Mouse (Mus musculus): Measurements from ENCODE around the gene Gm10842. TPM values are rescaled to one million over a fixed set of nuclear protein-coding genes. Genes with fewer than 3 reads are reported as not detected.
A peak's percentile ranks its signal among the peaks of the same experiment; 100 is the strongest.

Gm10842 gene
- polyA plus RNA-seq, 1 experiment from 2014 or later = not detected

DNA sequence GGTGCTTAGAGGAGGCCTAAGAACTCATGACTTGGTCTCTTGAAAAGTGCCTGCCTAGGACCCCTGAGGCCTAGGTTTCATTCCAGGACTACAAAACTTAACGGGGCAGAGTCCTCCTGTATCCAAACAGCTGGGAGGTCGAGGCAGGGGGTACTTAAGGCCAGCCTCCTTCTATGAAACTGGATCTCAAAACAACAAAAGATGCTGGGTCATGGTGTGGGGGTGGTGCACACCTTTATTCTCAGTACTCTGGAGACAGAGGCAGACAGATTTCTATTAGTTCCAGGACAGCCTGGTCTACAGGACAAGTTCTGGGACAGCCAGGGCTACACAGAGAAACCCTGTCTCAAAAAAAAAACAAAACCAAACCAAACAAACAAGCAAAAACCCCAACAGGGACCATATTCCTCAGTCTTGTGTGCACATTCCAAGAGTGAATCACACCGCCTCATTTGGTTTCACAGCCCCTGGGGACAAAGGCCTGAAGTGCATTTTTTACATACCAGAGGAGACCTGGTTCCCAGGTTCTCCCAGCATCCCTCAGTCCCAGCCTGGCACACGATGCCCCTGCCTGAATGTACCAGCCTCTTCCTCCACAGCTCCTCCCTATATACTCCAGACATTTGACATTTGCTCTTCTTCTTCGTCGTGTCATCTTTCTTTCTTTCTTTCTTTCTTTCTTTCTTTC is 13.1 kb downstream of the Gm10842 start:
- DNase-seq (ENCODE audit: low spot score, missing footprints) (no peak), ATAC-seq (ENCODE audit: low FRiP score) (no peak)
- Histone ChIP-seq H3K36me3 (ENCODE audit: control insufficient read depth, insufficient read depth, low read length) (no peaks in the 10 kb centered on the region), H3K4me3 (ENCODE audit: low read depth, low read length) (no peak overlapping the region), H3K27me3 (ENCODE audit: control insufficient read depth, insufficient read depth, low read length) (no peaks in the 10 kb centered on the region), H3K9ac (ENCODE audit: low read length) (no peak overlapping the region), H3K27ac (ENCODE audit: low read depth, low read length) (no peak overlapping the region), H3K9me3 (ENCODE audit: control insufficient read depth, low read length) (peaks cover 4% of the 10 kb centered on the region; the same call in 1 of the 2 replicates), H3K4me1 (ENCODE audit: control insufficient read depth, insufficient read depth, low read length) (no peaks in the 10 kb centered on the region), H3K4me2 (no peak overlapping the region)
- 59% methylated on average over 6 of the region's 6 CpGs for WGBS

DNA sequence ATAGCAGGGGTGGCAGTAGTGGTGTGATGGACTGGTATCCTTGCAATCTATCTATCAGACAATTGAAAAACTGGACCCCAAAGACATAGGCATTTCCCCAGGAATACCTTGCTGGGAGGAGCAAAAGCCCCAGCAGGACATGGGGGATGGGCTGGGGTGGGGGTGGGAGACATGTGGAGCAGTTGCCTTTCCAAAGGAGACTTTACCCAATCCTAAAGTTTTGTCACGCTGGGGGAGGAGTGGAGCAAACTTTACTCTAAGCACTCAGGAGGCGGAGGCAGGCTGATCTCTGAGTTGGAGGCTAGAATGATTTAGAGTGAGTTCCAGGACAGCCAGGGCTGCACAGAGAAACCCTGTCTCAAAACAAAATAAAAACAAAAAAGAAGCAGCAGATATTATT is 14.7 kb downstream of the Gm10842 start:
- WGBS = 80% methylated on average over 2 of the region's 2 CpGs
- Histone ChIP-seq H3K4me2 (no peak overlapping the region), H3K4me1 (ENCODE audit: control insufficient read depth, insufficient read depth, low read length) (no peaks in the 10 kb centered on the region), H3K9me3 (ENCODE audit: control insufficient read depth, low read length) (peaks cover 9% of the 10 kb centered on the region), H3K36me3 (ENCODE audit: control insufficient read depth, insufficient read depth, low read length) (no peaks in the 10 kb centered on the region), H3K9ac (ENCODE audit: low read length) (no peak overlapping the region), H3K27me3 (ENCODE audit: control insufficient read depth, insufficient read depth, low read length) (no peaks in the 10 kb centered on the region), H3K27ac (ENCODE audit: low read depth, low read length) (no peak overlapping the region), H3K4me3 (ENCODE audit: low read depth, low read length) (no peak overlapping the region)
- no peak for DNase-seq (ENCODE audit: low spot score, missing footprints)
- ATAC-seq (ENCODE audit: low FRiP score) = no peak

DNA sequence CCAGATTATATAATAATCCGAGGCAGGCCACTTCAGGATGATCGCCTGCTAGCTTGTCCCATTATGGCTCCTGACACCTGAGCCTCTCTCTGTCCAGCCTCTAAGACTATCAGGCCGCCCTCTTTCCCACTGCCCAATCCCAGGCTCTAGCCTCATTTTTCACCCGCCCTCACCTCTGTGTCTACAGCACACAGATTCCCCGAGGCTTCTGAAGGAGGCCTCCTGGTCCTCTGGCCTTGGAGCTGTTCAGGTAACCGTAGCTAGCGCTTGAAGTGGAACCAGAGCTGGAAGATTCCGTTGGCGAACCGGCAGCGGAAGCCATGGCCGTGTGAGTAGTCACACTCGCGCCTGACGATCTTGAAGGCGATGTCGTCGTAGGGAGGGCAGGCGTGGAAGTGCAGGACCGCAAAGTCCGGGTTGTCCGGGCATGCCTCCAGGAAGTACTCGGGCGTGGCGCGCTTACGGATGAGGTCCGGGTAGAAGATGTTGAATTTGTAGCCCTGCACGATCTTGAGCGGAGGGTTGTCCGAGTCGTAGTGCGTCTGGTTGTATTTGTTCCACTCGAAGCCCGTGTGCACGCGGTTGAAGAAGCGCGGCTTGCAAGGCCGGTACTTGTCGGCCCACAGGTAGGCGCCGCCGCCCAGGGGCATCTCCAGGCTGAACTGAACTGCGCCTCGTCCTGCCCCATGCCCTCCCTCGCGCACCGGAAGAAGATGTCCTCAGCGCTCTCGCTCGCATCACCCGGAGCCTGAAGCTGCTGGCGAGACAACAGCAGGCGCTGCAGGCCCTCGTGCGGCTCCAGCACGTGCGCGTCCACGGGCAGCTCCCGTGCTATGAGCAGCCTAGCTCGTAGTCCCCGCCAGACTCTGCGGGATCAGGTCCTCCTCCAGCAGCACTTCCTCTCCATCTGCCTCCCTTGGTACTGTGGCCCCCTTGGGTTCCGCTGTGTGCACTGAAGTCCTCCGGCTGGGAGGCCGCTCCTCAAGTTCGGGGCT is 18.1 kb downstream of the Gm10842 start:
- H3K36me3 ChIP-seq (ENCODE audit: control insufficient read depth, insufficient read depth, low read length) = no peaks in the 10 kb centered on the region
- H3K27ac ChIP-seq (ENCODE audit: low read depth, low read length) = no peak overlapping the region
- ATAC-seq (ENCODE audit: low FRiP score) = no peak
- peaks cover 9% of the 10 kb centered on the region for H3K9me3 ChIP-seq (ENCODE audit: control insufficient read depth, low read length)
- 83% methylated on average over 69 of the region's 69 CpGs for WGBS
- H3K4me2 ChIP-seq = no peak overlapping the region
- no peak for DNase-seq (ENCODE audit: low spot score, missing footprints)
- no peaks in the 10 kb centered on the region for H3K4me1 ChIP-seq (ENCODE audit: control insufficient read depth, insufficient read depth, low read length)
- H3K27me3 ChIP-seq (ENCODE audit: control insufficient read depth, insufficient read depth, low read length) = no peaks in the 10 kb centered on the region
- H3K9ac ChIP-seq (ENCODE audit: low read length) = no peak overlapping the region
- H3K4me3 ChIP-seq (ENCODE audit: low read depth, low read length) = no peak overlapping the region

DNA sequence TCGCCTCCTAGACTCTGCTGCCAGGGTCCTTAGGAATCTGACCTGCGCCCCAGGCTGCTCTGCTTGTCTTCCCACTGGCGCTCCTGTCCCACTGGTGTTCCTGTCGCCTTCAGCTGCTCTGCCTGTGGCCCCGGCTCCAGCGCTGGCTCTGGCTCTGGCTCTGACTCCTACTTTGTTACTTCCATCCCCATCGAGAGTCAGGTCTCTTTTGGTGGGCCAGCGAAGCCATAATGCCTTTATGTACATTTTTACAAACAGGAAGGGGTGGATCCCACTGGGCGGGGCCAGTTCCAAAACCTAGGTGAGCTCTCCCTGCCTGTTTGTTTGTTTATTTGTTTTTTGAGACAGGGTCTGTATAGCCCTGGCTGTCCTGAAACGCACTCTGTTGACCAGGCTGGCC is 20.1 kb downstream of the Gm10842 start:
- Histone ChIP-seq H3K4me1 (ENCODE audit: control insufficient read depth, insufficient read depth, low read length) (no peaks in the 10 kb centered on the region), H3K4me2 (no peak overlapping the region), H3K9ac (ENCODE audit: low read length) (no peak overlapping the region), H3K27me3 (ENCODE audit: control insufficient read depth, insufficient read depth, low read length) (no peaks in the 10 kb centered on the region), H3K27ac (ENCODE audit: low read depth, low read length) (no peak overlapping the region), H3K4me3 (ENCODE audit: low read depth, low read length) (no peak overlapping the region), H3K36me3 (ENCODE audit: control insufficient read depth, insufficient read depth, low read length) (no peaks in the 10 kb centered on the region), H3K9me3 (ENCODE audit: control insufficient read depth, low read length) (peaks cover 9% of the 10 kb centered on the region)
- DNase-seq (ENCODE audit: low spot score, missing footprints) (no peak), ATAC-seq (ENCODE audit: low FRiP score) (no peak)
- 88% methylated on average over 10 of the region's 10 CpGs for WGBS

DNA sequence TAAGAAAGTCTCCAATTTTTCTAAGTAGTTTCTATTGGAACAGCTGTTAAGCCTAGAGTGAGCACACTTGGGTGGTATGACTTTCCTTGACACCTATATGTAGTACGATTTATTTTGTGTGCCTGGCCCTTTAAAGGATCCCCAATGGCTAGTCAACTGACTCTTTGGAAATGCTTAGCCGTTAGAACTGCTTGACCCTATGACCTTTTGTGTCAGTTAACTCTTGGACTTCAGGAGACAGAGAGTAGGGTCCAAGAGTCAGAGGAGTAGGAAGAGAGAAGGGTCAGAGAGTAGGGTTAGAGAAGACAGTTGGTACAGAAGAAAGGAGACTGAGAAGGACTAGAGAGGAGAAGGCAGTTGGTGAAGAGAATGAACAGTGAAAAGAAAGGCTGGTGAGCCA is 31.8 kb downstream of the Gm10842 start, which contains the start of gene Tlk2:
TSS of gene Tlk2 (plus strand) at position 292 of the 400 bp plus-strand sequence.
- ATAC-seq (ENCODE audit: low FRiP score) = no peak
- no peak for DNase-seq (ENCODE audit: low spot score, missing footprints)
- H3K27me3 ChIP-seq (ENCODE audit: control insufficient read depth, insufficient read depth, low read length) = no peaks in the 10 kb centered on the region
- no peak within 1 kb of the TSS for H3K9ac ChIP-seq (ENCODE audit: low read length)
- H3K4me1 ChIP-seq (ENCODE audit: control insufficient read depth, insufficient read depth, low read length) = peaks cover 11% of the 10 kb centered on the region
- H3K9me3 ChIP-seq (ENCODE audit: control insufficient read depth, low read length) = no peaks in the 10 kb centered on the region
- H3K4me3 ChIP-seq (ENCODE audit: low read depth, low read length) = peak within 1 kb of the TSS; percentile 94; the same call in 1 of the 2 replicates
- no peak within 1 kb of the TSS for H3K27ac ChIP-seq (ENCODE audit: low read depth, low read length)
- WGBS = 47% methylated on average over 2 of the region's 2 CpGs
- H3K4me2 ChIP-seq = peak within 1 kb of the TSS; percentile 81
- H3K36me3 ChIP-seq (ENCODE audit: control insufficient read depth, insufficient read depth, low read length) = no peaks in the 10 kb centered on the region

DNA sequence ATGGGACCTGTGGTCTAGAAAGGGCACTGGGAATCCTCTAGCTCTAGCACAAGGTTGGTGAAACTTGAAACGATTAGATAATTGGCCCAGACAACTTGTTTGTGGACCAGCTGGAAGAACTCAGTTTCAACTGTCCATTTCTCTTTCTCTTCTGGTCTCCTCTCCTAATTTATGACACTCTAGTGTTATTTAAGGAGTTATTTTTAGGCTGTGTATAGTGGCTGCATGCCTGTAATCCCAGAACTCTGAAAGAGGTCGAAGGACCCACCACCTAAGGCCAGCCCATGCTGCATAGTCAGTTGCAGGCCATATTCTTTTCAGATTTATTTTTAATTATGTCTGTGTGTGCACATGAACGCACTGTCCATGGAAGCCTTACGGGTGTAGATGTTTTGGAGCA is 32.8 kb downstream of the Gm10842 start:
- Histone ChIP-seq H3K27ac (ENCODE audit: low read depth, low read length) (no peak overlapping the region), H3K36me3 (ENCODE audit: control insufficient read depth, insufficient read depth, low read length) (peaks cover 4% of the 10 kb centered on the region), H3K4me3 (ENCODE audit: low read depth, low read length) (peak overlapping the region; percentile 94), H3K27me3 (ENCODE audit: control insufficient read depth, insufficient read depth, low read length) (no peaks in the 10 kb centered on the region), H3K9me3 (ENCODE audit: control insufficient read depth, low read length) (no peaks in the 10 kb centered on the region), H3K9ac (ENCODE audit: low read length) (no peak overlapping the region; the same call in 1 of the 2 replicates), H3K4me1 (ENCODE audit: control insufficient read depth, insufficient read depth, low read length) (peaks cover 11% of the 10 kb centered on the region), H3K4me2 (peak overlapping the region; percentile 81)
- no peak for ATAC-seq (ENCODE audit: low FRiP score)
- WGBS = 94% methylated on average over 4 of the region's 4 CpGs
- no peak for DNase-seq (ENCODE audit: low spot score, missing footprints)

DNA sequence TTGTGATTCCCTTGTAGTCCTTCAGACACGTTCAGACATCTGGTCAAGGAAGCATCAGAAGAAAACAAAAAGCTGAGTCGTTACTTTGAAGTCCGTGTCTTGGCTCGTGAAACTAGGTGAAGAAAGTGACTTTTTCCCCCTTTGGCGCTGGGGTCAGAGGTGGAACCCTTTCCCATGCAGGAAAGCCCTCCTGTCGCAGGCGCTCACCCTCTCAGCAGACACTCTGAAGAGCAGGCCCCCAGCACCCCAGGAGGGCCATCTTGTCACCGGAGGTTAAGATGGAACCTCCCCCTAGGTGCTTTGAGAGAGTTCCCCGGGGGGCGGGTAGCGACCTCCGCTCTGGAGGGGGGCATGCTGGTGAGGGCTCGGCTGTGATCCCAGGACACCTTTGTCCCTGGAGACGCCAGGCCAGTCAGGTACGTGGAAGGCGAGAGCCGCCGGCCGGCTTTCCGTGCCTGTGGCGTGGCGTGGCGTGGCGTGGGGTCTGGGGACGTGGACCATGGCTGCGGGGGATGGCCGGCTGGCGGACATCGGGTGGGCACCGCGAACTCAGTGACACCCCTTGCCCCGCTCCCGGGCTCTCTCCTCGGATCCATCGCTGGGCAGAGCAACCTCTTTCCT is 33.9 kb downstream of the Gm10842 start:
- WGBS = 2% methylated on average over 35 of the region's 35 CpGs
- H3K9ac ChIP-seq (ENCODE audit: low read length) = peak overlapping the region; percentile 96
- DNase-seq (ENCODE audit: low spot score, missing footprints) (no peak), ATAC-seq (ENCODE audit: low FRiP score) (peak; percentile 59)
- H3K9me3 ChIP-seq (ENCODE audit: control insufficient read depth, low read length) = no peaks in the 10 kb centered on the region
- H3K27ac ChIP-seq (ENCODE audit: low read depth, low read length) = peak overlapping the region; percentile 93
- H3K4me3 ChIP-seq (ENCODE audit: low read depth, low read length) = peak overlapping the region; percentile 94
- peaks cover 11% of the 10 kb centered on the region for H3K4me1 ChIP-seq (ENCODE audit: control insufficient read depth, insufficient read depth, low read length)
- peaks cover 8% of the 10 kb centered on the region for H3K36me3 ChIP-seq (ENCODE audit: control insufficient read depth, insufficient read depth, low read length)
- H3K4me2 ChIP-seq = peak overlapping the region; percentile 81
- no peaks in the 10 kb centered on the region for H3K27me3 ChIP-seq (ENCODE audit: control insufficient read depth, insufficient read depth, low read length)

DNA sequence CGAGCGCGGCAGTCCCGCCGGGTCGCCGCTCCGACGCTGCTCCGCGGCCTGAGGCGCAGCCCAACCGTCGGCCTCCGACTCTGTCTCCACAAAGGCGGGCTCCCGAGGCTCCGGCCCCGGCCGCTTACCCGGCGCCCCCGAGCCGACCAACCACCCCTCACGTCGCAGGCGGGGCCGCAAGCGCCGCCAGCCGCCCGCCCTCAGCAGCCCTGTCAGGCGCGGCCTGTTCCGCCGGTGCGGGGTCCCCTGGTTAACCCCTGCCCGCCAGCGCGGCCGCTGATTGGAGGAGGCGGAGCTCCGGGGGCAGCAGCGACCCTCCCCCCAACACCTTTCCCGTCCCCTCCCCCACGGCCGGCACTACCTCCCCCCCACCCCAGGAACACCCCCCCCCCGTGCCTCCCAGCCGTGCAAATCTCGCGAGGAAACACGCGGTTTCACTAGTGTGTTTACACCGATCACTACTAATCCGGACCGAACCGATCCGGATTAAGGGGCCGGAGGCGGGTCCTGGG is 34.5 kb downstream of the Gm10842 start:
- DNase-seq (ENCODE audit: low spot score, missing footprints) = peak; percentile 99
- Histone ChIP-seq H3K27ac (ENCODE audit: low read depth, low read length) (peak overlapping the region; percentile 93), H3K4me3 (ENCODE audit: low read depth, low read length) (peak overlapping the region; percentile 94), H3K36me3 (ENCODE audit: control insufficient read depth, insufficient read depth, low read length) (peaks cover 8% of the 10 kb centered on the region), H3K9me3 (ENCODE audit: control insufficient read depth, low read length) (no peaks in the 10 kb centered on the region), H3K9ac (ENCODE audit: low read length) (peak overlapping the region; percentile 98), H3K4me2 (peak overlapping the region; percentile 81), H3K4me1 (ENCODE audit: control insufficient read depth, insufficient read depth, low read length) (peaks cover 11% of the 10 kb centered on the region), H3K27me3 (ENCODE audit: control insufficient read depth, insufficient read depth, low read length) (no peaks in the 10 kb centered on the region)
- WGBS = under 1% methylated on average over 45 of the region's 60 CpGs
- peak; percentile 98 for ATAC-seq (ENCODE audit: low FRiP score)

Measured in midbrain, embryonic 11.5 days (tissue).